Comparison of ENCODE assay signal across 8 mouse cellular contexts in genomic region chr9:46337852-46338291, GRCm38 (mm10). TPM values are rescaled to one million over a fixed set of nuclear protein-coding genes. Genes with fewer than 3 reads are reported as not detected.
A peak's percentile ranks its signal among the peaks of the same experiment; 100 is the strongest.
DNase-seq lines count a peak whose midpoint lies in the region; ATAC-seq lines count a peak whose summit lies in the region.

No protein-coding gene starts in this region.

- peaks cover 25% of the 10 kb centered on the region for H3K4me1 ChIP-seq in hindbrain, embryonic 12.5 days
- H3K4me1 ChIP-seq in midbrain, embryonic 12.5 days: peaks cover 31% of the 10 kb centered on the region

- H3K4me2 ChIP-seq in hindbrain, embryonic 12.5 days (replicated peaks): 0 out of 2 replicates have a peak overlapping the region, but pooled peaks have one; percentile 16
- H3K4me2 ChIP-seq in midbrain, embryonic 12.5 days (replicated peaks): peak overlapping the region; percentile 4; the same call in 1 of the 2 replicates

- H3K27me3 ChIP-seq in hindbrain, embryonic 12.5 days: 0 out of 2 replicates have a peak, but pooled peaks cover 7% of the 10 kb centered on the region
- H3K27me3 ChIP-seq in midbrain, embryonic 12.5 days: peaks cover 42% of the 10 kb centered on the region

- H3K4me3 ChIP-seq in hindbrain, embryonic 12.5 days: no peak overlapping the region
- no peak overlapping the region for H3K4me3 ChIP-seq in midbrain, embryonic 12.5 days

- no peak overlapping the region for H3K9ac ChIP-seq in hindbrain, embryonic 12.5 days
- H3K9ac ChIP-seq in midbrain, embryonic 12.5 days (replicated peaks): no peak overlapping the region

- no peaks in the 10 kb centered on the region for H3K36me3 ChIP-seq in hindbrain, embryonic 12.5 days
- H3K36me3 ChIP-seq in midbrain, embryonic 12.5 days: no peaks in the 10 kb centered on the region

- DNase-seq in layer of hippocampus, adult 11-12 months (ENCODE audit: low spot score): peak; percentile 65
- DNase-seq in layer of hippocampus, postnatal 25 days (ENCODE audit: extremely low spot score in 1 of 2, low spot score in 1 of 2): no peak
- DNase-seq in cerebellum, postnatal 14 days: peak; percentile 62 to 64
- DNase-seq in heart, adult 18-20 months: no peak
- no peak for DNase-seq in urinary bladder, adult 18-20 months (ENCODE audit: low spot score in 2 of 2)

- H3K27ac ChIP-seq in hindbrain, embryonic 12.5 days: peak overlapping the region; percentile 58
- H3K27ac ChIP-seq in midbrain, embryonic 12.5 days (replicated peaks): peak overlapping the region; percentile 64

- no peaks in the 10 kb centered on the region for H3K9me3 ChIP-seq in hindbrain, embryonic 12.5 days (replicated peaks)
- no peaks in the 10 kb centered on the region for H3K9me3 ChIP-seq in midbrain, embryonic 12.5 days

- WGBS in hindbrain, embryonic 12.5 days: 0% methylated on average over 3 of the region's 3 CpGs
- 0% methylated on average over 3 of the region's 3 CpGs for WGBS in midbrain, embryonic 12.5 days

- ATAC-seq in hindbrain, embryonic 12.5 days (ENCODE audit: low FRiP score): peak; percentile 89
- peak; percentile 84 for ATAC-seq in midbrain, embryonic 12.5 days (ENCODE audit: low FRiP score, low read depth)
- ATAC-seq in megakaryocyte-erythroid progenitor cell, adult 5-6 weeks (replicated peaks; ENCODE audit: low FRiP score, low TSS enrichment, poor library complexity, severe bottlenecking): no peak

RNA-seq across cellular contexts. Expression of gene 4931429L15Rik, which starts 18.1 kb away (rescaled TPM):
- total RNA-seq in layer of hippocampus, postnatal 25 days (2021): not detected
- not detected in 2 replicates for polyA plus RNA-seq in hindbrain, embryonic 12.5 days (2016; fragmentation: Nextera tagmentation; extraction: Ambion mirVana)
- polyA plus RNA-seq in midbrain, embryonic 12.5 days (2016; fragmentation: Nextera tagmentation; extraction: Ambion mirVana): not detected in 2 replicates
- not detected in 2 replicates for total RNA-seq in megakaryocyte-erythroid progenitor cell, adult 5-6 weeks (2014; fragmentation: Nextera tagmentation)
- total RNA-seq in megakaryocyte-erythroid progenitor cell, adult 5-6 weeks (2017): not detected in 2 replicates
- total RNA-seq in heart, adult 18-20 months (2021): not detected

RNA-seq across cellular contexts. Expression of gene Bud13, which starts 55.1 kb away (rescaled TPM):
- total RNA-seq in layer of hippocampus, postnatal 25 days (2021): 10 to 100 TPM; 10.2 to 13.0 TPM
- polyA plus RNA-seq in hindbrain, embryonic 12.5 days (2016; fragmentation: Nextera tagmentation; extraction: Ambion mirVana): 22.5 and 23.5 TPM in 2 replicates
- 23.2 and 24.7 TPM in 2 replicates for polyA plus RNA-seq in midbrain, embryonic 12.5 days (2016; fragmentation: Nextera tagmentation; extraction: Ambion mirVana)
- total RNA-seq in megakaryocyte-erythroid progenitor cell, adult 5-6 weeks (2014; fragmentation: Nextera tagmentation): 14.0 and 18.1 TPM in 2 replicates
- total RNA-seq in megakaryocyte-erythroid progenitor cell, adult 5-6 weeks (2017): 13.8 and 16.0 TPM in 2 replicates
- total RNA-seq in heart, adult 18-20 months (2021): 1 to 10 TPM; 6.5 to 7.9 TPM

Comparison
In these comparisons a context has a peak if more than half of its experiments do, and no peak if none do; other contexts are left out.
1. DNase-seq: peak in layer of hippocampus, adult 11-12 months (single experiment) and cerebellum, postnatal 14 days (2 of 2); none in layer of hippocampus, postnatal 25 days (0 of 2), heart, adult 18-20 months (0 of 2) and urinary bladder, adult 18-20 months (0 of 2).